Mouse (Mus musculus): Measurements from ENCODE around the gene 2310034G01Rik. TPM values are rescaled to one million over a fixed set of nuclear protein-coding genes. Genes with fewer than 3 reads are reported as not detected.
A peak's percentile ranks its signal among the peaks of the same experiment; 100 is the strongest.

Gene 2310034G01Rik
- polyA plus RNA-seq, 1 experiment from 2014 or later, result 2.7 TPM

GRCm38 (mm10) chr19:46320076-46320785 lies 29.9 kb downstream of the 2310034G01Rik start:
- Histone ChIP-seq H3K27ac (ENCODE audit: low read depth, low read length) (no peak overlapping the region), H3K9ac (ENCODE audit: low read depth, low read length) (no peak overlapping the region), H3K27me3 (ENCODE audit: control insufficient read depth, insufficient read depth, low read length) (peaks cover 96% of the 10 kb centered on the region), H3K9me3 (ENCODE audit: control insufficient read depth, low read length) (no peaks in the 10 kb centered on the region), H3K36me3 (ENCODE audit: control insufficient read depth, insufficient read depth, low read length) (no peaks in the 10 kb centered on the region), H3K4me1 (ENCODE audit: control insufficient read depth, insufficient read depth, low read length) (0 out of 2 replicates have a peak, but pooled peaks cover 5% of the 10 kb centered on the region), H3K4me3 (ENCODE audit: low read length) (no peak overlapping the region), H3K4me2 (replicated peaks; ENCODE audit: low read depth, low read length) (no peak overlapping the region)
- ATAC-seq (ENCODE audit: low FRiP score, low TSS enrichment), result no peak
- 79% methylated on average over 8 of the region's 8 CpGs for WGBS

- peaks cover 97% of the 10 kb centered on the region for H3K27me3 ChIP-seq (ENCODE audit: control insufficient read depth, insufficient read depth, low read length)
- H3K9me3 ChIP-seq (ENCODE audit: control insufficient read depth, low read length), result no peaks in the 10 kb centered on the region
- H3K36me3 ChIP-seq (ENCODE audit: control insufficient read depth, insufficient read depth, low read length), result no peaks in the 10 kb centered on the region
- H3K27ac ChIP-seq (ENCODE audit: low read depth, low read length), result no peak overlapping the region
- peak overlapping the region; percentile 13; the same call in 1 of the 2 replicates for H3K4me3 ChIP-seq (ENCODE audit: low read length)
- no peak for ATAC-seq (ENCODE audit: low FRiP score, low TSS enrichment)
- H3K4me1 ChIP-seq (ENCODE audit: control insufficient read depth, insufficient read depth, low read length), result 0 out of 2 replicates have a peak, but pooled peaks cover 5% of the 10 kb centered on the region
- no peak overlapping the region for H3K4me2 ChIP-seq (replicated peaks; ENCODE audit: low read depth, low read length)
- 10% methylated on average over 16 of the region's 16 CpGs for WGBS
- H3K9ac ChIP-seq (ENCODE audit: low read depth, low read length), result no peak overlapping the region
Measured at GRCm38 (mm10) chr19:46318586-46319378, 31.3 kb downstream of the 2310034G01Rik start.

- Histone ChIP-seq H3K27me3 (ENCODE audit: control insufficient read depth, insufficient read depth, low read length) (peaks cover 95% of the 10 kb centered on the region), H3K4me1 (ENCODE audit: control insufficient read depth, insufficient read depth, low read length) (0 out of 2 replicates have a peak, but pooled peaks cover 5% of the 10 kb centered on the region), H3K4me3 (ENCODE audit: low read length) (peak overlapping the region; percentile 45), H3K4me2 (replicated peaks; ENCODE audit: low read depth, low read length) (peak overlapping the region; percentile 75), H3K9ac (ENCODE audit: low read depth, low read length) (peak overlapping the region; percentile 42), H3K9me3 (ENCODE audit: control insufficient read depth, low read length) (no peaks in the 10 kb centered on the region), H3K27ac (ENCODE audit: low read depth, low read length) (no peak overlapping the region), H3K36me3 (ENCODE audit: control insufficient read depth, insufficient read depth, low read length) (no peaks in the 10 kb centered on the region)
- 5% methylated on average over 14 of the region's 42 CpGs for WGBS
- ATAC-seq (ENCODE audit: low FRiP score, low TSS enrichment), result no peak
Measured at GRCm38 (mm10) chr19:46318031-46318471, 32.1 kb downstream of the 2310034G01Rik start.

GRCm38 (mm10) chr19:46317546-46317885 lies 32.6 kb downstream of the 2310034G01Rik start:
- no peak for ATAC-seq (ENCODE audit: low FRiP score, low TSS enrichment)
- Histone ChIP-seq H3K27ac (ENCODE audit: low read depth, low read length) (no peak overlapping the region), H3K4me3 (ENCODE audit: low read length) (peak overlapping the region; percentile 45), H3K9ac (ENCODE audit: low read depth, low read length) (peak overlapping the region; percentile 42; the same call in 1 of the 2 replicates), H3K9me3 (ENCODE audit: control insufficient read depth, low read length) (no peaks in the 10 kb centered on the region), H3K4me2 (replicated peaks; ENCODE audit: low read depth, low read length) (peak overlapping the region; percentile 75), H3K36me3 (ENCODE audit: control insufficient read depth, insufficient read depth, low read length) (no peaks in the 10 kb centered on the region), H3K4me1 (ENCODE audit: control insufficient read depth, insufficient read depth, low read length) (0 out of 2 replicates have a peak, but pooled peaks cover 5% of the 10 kb centered on the region), H3K27me3 (ENCODE audit: control insufficient read depth, insufficient read depth, low read length) (peaks cover 90% of the 10 kb centered on the region)
- WGBS, result 1% methylated on average over 23 of the region's 48 CpGs

GRCm38 (mm10) chr19:46316846-46317545 lies 33.1 kb downstream of the 2310034G01Rik start:
- Histone ChIP-seq H3K4me1 (ENCODE audit: control insufficient read depth, insufficient read depth, low read length) (0 out of 2 replicates have a peak, but pooled peaks cover 5% of the 10 kb centered on the region), H3K9ac (ENCODE audit: low read depth, low read length) (0 out of 2 replicates have a peak overlapping the region, but pooled peaks have one; percentile 42), H3K36me3 (ENCODE audit: control insufficient read depth, insufficient read depth, low read length) (no peaks in the 10 kb centered on the region), H3K27ac (ENCODE audit: low read depth, low read length) (no peak overlapping the region), H3K27me3 (ENCODE audit: control insufficient read depth, insufficient read depth, low read length) (peaks cover 87% of the 10 kb centered on the region), H3K4me3 (ENCODE audit: low read length) (peak overlapping the region; percentile 45), H3K4me2 (replicated peaks; ENCODE audit: low read depth, low read length) (peak overlapping the region; percentile 75), H3K9me3 (ENCODE audit: control insufficient read depth, low read length) (no peaks in the 10 kb centered on the region)
- WGBS, result 41% methylated on average over 15 of the region's 15 CpGs
- no peak for ATAC-seq (ENCODE audit: low FRiP score, low TSS enrichment)

- Histone ChIP-seq H3K9ac (ENCODE audit: low read depth, low read length) (no peak overlapping the region), H3K27ac (ENCODE audit: low read depth, low read length) (no peak overlapping the region), H3K27me3 (ENCODE audit: control insufficient read depth, insufficient read depth, low read length) (peaks cover 76% of the 10 kb centered on the region), H3K9me3 (ENCODE audit: control insufficient read depth, low read length) (no peaks in the 10 kb centered on the region), H3K36me3 (ENCODE audit: control insufficient read depth, insufficient read depth, low read length) (peaks cover 2% of the 10 kb centered on the region), H3K4me2 (replicated peaks; ENCODE audit: low read depth, low read length) (no peak overlapping the region), H3K4me3 (ENCODE audit: low read length) (no peak overlapping the region), H3K4me1 (ENCODE audit: control insufficient read depth, insufficient read depth, low read length) (0 out of 2 replicates have a peak, but pooled peaks cover 5% of the 10 kb centered on the region)
- ATAC-seq (ENCODE audit: low FRiP score, low TSS enrichment), result no peak
- 49% methylated on average over 12 of the region's 12 CpGs for WGBS
Measured at GRCm38 (mm10) chr19:46315752-46316610, 34.1 kb downstream of the 2310034G01Rik start.

- peaks cover 68% of the 10 kb centered on the region for H3K27me3 ChIP-seq (ENCODE audit: control insufficient read depth, insufficient read depth, low read length)
- no peak overlapping the region for H3K27ac ChIP-seq (ENCODE audit: low read depth, low read length)
- ATAC-seq (ENCODE audit: low FRiP score, low TSS enrichment), result no peak
- no peak overlapping the region for H3K4me2 ChIP-seq (replicated peaks; ENCODE audit: low read depth, low read length)
- H3K4me3 ChIP-seq (ENCODE audit: low read length), result no peak overlapping the region
- H3K4me1 ChIP-seq (ENCODE audit: control insufficient read depth, insufficient read depth, low read length), result 0 out of 2 replicates have a peak, but pooled peaks cover 5% of the 10 kb centered on the region
- no peak overlapping the region for H3K9ac ChIP-seq (ENCODE audit: low read depth, low read length)
- peaks cover 6% of the 10 kb centered on the region for H3K36me3 ChIP-seq (ENCODE audit: control insufficient read depth, insufficient read depth, low read length)
- 43% methylated on average over 14 of the region's 14 CpGs for WGBS
- no peaks in the 10 kb centered on the region for H3K9me3 ChIP-seq (ENCODE audit: control insufficient read depth, low read length)
Measured at GRCm38 (mm10) chr19:46314872-46315742, 35.0 kb downstream of the 2310034G01Rik start.
